Mouse (Mus musculus): ENCODE data around the gene Gm6993. TPM values are rescaled to one million over a fixed set of nuclear protein-coding genes. Genes with fewer than 3 reads are reported as not detected.

Gene Gm6993
- polyA plus RNA-seq, 1 experiment, result not detected

GRCm38 (mm10) chr12:31244001-31244400 lies 3.4 kb downstream of the Gm6993 start:
- Histone ChIP-seq H3K4me1 (ENCODE audit: control insufficient read depth, insufficient read depth, low read length) (no peaks in the 10 kb centered on the region), H3K4me3 (ENCODE audit: low read depth, low read length) (no peak overlapping the region), H3K9ac (ENCODE audit: low read depth, poor library complexity, severe bottlenecking) (no peak overlapping the region), H3K27me3 (ENCODE audit: control insufficient read depth, insufficient read depth, low read length, poor library complexity, severe bottlenecking) (no peaks in the 10 kb centered on the region), H3K9me3 (replicated peaks; ENCODE audit: control insufficient read depth, insufficient read depth, low read length, poor library complexity, severe bottlenecking) (no peaks in the 10 kb centered on the region), H3K36me3 (ENCODE audit: control insufficient read depth, insufficient read depth, low read length, poor library complexity, severe bottlenecking) (no peaks in the 10 kb centered on the region), H3K27ac (ENCODE audit: insufficient read depth, low read length) (no peak overlapping the region)
- no peak for TF ChIP-seq CTCF (IDR thresholded peaks at IDR 0.05; ENCODE audit: low read depth, low read length)
- TF ChIP-seq EP300 (IDR thresholded peaks at IDR 0.05; ENCODE audit: insufficient read depth, low read depth, low read length), result no peak
- no peak for TF ChIP-seq POLR2A (IDR thresholded peaks at IDR 0.05; ENCODE audit: insufficient read depth, low read length)

GRCm38 (mm10) chr12:31244691-31245090 lies 4.1 kb downstream of the Gm6993 start:
- Histone ChIP-seq H3K4me3 (ENCODE audit: low read depth, low read length) (no peak overlapping the region), H3K36me3 (ENCODE audit: control insufficient read depth, insufficient read depth, low read length, poor library complexity, severe bottlenecking) (no peaks in the 10 kb centered on the region), H3K9me3 (replicated peaks; ENCODE audit: control insufficient read depth, insufficient read depth, low read length, poor library complexity, severe bottlenecking) (no peaks in the 10 kb centered on the region), H3K27me3 (ENCODE audit: control insufficient read depth, insufficient read depth, low read length, poor library complexity, severe bottlenecking) (no peaks in the 10 kb centered on the region), H3K27ac (ENCODE audit: insufficient read depth, low read length) (no peak overlapping the region), H3K9ac (ENCODE audit: low read depth, poor library complexity, severe bottlenecking) (no peak overlapping the region), H3K4me1 (ENCODE audit: control insufficient read depth, insufficient read depth, low read length) (no peaks in the 10 kb centered on the region)
- TF ChIP-seq CTCF (IDR thresholded peaks at IDR 0.05; ENCODE audit: low read depth, low read length) (no peak), POLR2A (IDR thresholded peaks at IDR 0.05; ENCODE audit: insufficient read depth, low read length) (no peak), EP300 (IDR thresholded peaks at IDR 0.05; ENCODE audit: insufficient read depth, low read depth, low read length) (no peak)

DNA sequence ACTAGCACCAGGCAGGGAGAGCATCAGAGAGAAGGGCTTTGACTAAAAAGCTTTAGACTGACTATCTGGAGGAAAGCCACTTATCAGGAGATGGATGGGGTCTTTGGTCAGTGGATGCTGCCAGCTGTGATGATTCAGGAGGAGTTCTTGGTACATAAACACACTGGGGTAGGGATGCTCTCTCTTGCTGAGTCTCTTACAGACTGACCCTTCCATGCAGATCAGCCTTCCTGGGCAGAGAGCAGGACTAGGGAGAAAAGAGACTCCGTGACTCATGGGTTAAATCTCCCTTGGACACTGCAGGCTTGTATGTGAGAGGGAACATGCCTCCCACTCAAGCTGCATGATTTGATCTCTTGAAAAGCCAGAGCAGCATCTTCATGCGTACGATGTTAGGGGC lies 5.6 kb downstream of the Gm6993 start:
- TF ChIP-seq CTCF (IDR thresholded peaks at IDR 0.05; ENCODE audit: low read depth, low read length), result no peak
- H3K27ac ChIP-seq (ENCODE audit: insufficient read depth, low read length), result no peak overlapping the region

GRCm38 (mm10) chr12:31246615-31247014 lies 6.0 kb downstream of the Gm6993 start:
- no peak overlapping the region for H3K27ac ChIP-seq (ENCODE audit: insufficient read depth, low read length)
- H3K9ac ChIP-seq (ENCODE audit: low read depth, poor library complexity, severe bottlenecking), result no peak overlapping the region
- no peaks in the 10 kb centered on the region for H3K4me1 ChIP-seq (ENCODE audit: control insufficient read depth, insufficient read depth, low read length)
- no peaks in the 10 kb centered on the region for H3K36me3 ChIP-seq (ENCODE audit: control insufficient read depth, insufficient read depth, low read length, poor library complexity, severe bottlenecking)
- TF ChIP-seq EP300 (IDR thresholded peaks at IDR 0.05; ENCODE audit: insufficient read depth, low read depth, low read length) (no peak), CTCF (IDR thresholded peaks at IDR 0.05; ENCODE audit: low read depth, low read length) (no peak), POLR2A (IDR thresholded peaks at IDR 0.05; ENCODE audit: insufficient read depth, low read length) (no peak)
- H3K9me3 ChIP-seq (replicated peaks; ENCODE audit: control insufficient read depth, insufficient read depth, low read length, poor library complexity, severe bottlenecking), result no peaks in the 10 kb centered on the region
- no peak overlapping the region for H3K4me3 ChIP-seq (ENCODE audit: low read depth, low read length)
- no peaks in the 10 kb centered on the region for H3K27me3 ChIP-seq (ENCODE audit: control insufficient read depth, insufficient read depth, low read length, poor library complexity, severe bottlenecking)

More for the DNA sequence above, 5.6 kb downstream of the Gm6993 start:
- Histone ChIP-seq H3K4me3 (ENCODE audit: low read depth, low read length) (no peak overlapping the region), H3K9me3 (replicated peaks; ENCODE audit: control insufficient read depth, insufficient read depth, low read length, poor library complexity, severe bottlenecking) (no peaks in the 10 kb centered on the region), H3K27me3 (ENCODE audit: control insufficient read depth, insufficient read depth, low read length, poor library complexity, severe bottlenecking) (no peaks in the 10 kb centered on the region), H3K4me1 (ENCODE audit: control insufficient read depth, insufficient read depth, low read length) (no peaks in the 10 kb centered on the region), H3K36me3 (ENCODE audit: control insufficient read depth, insufficient read depth, low read length, poor library complexity, severe bottlenecking) (no peaks in the 10 kb centered on the region), H3K9ac (ENCODE audit: low read depth, poor library complexity, severe bottlenecking) (no peak overlapping the region)

DNA sequence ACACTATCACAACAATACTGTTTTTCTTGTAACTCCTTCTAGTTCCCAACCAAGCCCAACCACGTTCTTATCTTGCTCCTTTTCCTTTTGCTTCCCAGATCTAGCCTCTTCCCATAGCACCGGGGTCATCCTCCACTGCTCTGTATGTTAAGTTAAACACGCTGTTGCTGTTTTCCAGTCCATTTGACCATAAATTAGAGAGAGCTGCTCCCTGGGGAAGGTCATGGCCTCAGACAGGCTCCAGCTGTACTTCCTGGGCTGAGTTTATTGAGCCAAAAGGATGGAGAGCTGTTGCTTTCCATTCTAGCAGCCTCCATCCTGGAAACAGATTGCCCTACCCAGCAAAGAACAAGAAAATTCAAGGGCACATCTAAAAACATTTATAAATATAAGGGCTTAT lies 7.6 kb downstream of the Gm6993 start:
- no peaks in the 10 kb centered on the region for H3K36me3 ChIP-seq (ENCODE audit: control insufficient read depth, insufficient read depth, low read length, poor library complexity, severe bottlenecking)
- TF ChIP-seq EP300 (IDR thresholded peaks at IDR 0.05; ENCODE audit: insufficient read depth, low read depth, low read length) (no peak), CTCF (IDR thresholded peaks at IDR 0.05; ENCODE audit: low read depth, low read length) (no peak), POLR2A (IDR thresholded peaks at IDR 0.05; ENCODE audit: insufficient read depth, low read length) (no peak)
- no peak overlapping the region for H3K27ac ChIP-seq (ENCODE audit: insufficient read depth, low read length)
- no peak overlapping the region for H3K9ac ChIP-seq (ENCODE audit: low read depth, poor library complexity, severe bottlenecking)
- H3K9me3 ChIP-seq (replicated peaks; ENCODE audit: control insufficient read depth, insufficient read depth, low read length, poor library complexity, severe bottlenecking), result no peaks in the 10 kb centered on the region
- no peaks in the 10 kb centered on the region for H3K4me1 ChIP-seq (ENCODE audit: control insufficient read depth, insufficient read depth, low read length)
- H3K4me3 ChIP-seq (ENCODE audit: low read depth, low read length), result no peak overlapping the region
- H3K27me3 ChIP-seq (ENCODE audit: control insufficient read depth, insufficient read depth, low read length, poor library complexity, severe bottlenecking), result no peaks in the 10 kb centered on the region

DNA sequence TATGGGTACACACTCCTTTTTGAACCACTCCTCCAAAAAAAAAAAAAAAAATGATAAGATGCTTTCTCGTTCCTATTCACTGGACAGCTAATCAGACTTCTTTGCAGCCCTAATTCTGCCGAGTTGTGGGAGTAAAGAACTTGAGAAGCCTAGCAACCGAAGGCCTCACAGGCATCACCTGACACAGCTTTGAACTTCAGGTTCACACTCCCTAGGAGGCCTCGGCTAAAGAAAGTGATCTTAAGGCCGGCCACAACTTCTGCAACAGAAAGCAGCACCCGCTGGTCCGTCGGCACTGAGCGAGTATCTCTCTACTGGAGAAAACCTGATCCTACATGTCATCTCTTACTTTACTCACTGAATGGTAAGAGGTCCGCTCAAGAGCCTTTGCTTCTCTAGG lies 8.1 kb downstream of the Gm6993 start:
- Histone ChIP-seq H3K27me3 (ENCODE audit: control insufficient read depth, insufficient read depth, low read length, poor library complexity, severe bottlenecking) (no peaks in the 10 kb centered on the region), H3K27ac (ENCODE audit: insufficient read depth, low read length) (no peak overlapping the region)
- TF ChIP-seq EP300 (IDR thresholded peaks at IDR 0.05; ENCODE audit: insufficient read depth, low read depth, low read length) (no peak), POLR2A (IDR thresholded peaks at IDR 0.05; ENCODE audit: insufficient read depth, low read length) (no peak), CTCF (IDR thresholded peaks at IDR 0.05; ENCODE audit: low read depth, low read length) (no peak)

More for the DNA sequence above, 8.1 kb downstream of the Gm6993 start:
- Histone ChIP-seq H3K9me3 (replicated peaks; ENCODE audit: control insufficient read depth, insufficient read depth, low read length, poor library complexity, severe bottlenecking) (no peaks in the 10 kb centered on the region), H3K9ac (ENCODE audit: low read depth, poor library complexity, severe bottlenecking) (no peak overlapping the region), H3K36me3 (ENCODE audit: control insufficient read depth, insufficient read depth, low read length, poor library complexity, severe bottlenecking) (no peaks in the 10 kb centered on the region), H3K4me1 (ENCODE audit: control insufficient read depth, insufficient read depth, low read length) (no peaks in the 10 kb centered on the region), H3K4me3 (ENCODE audit: low read depth, low read length) (no peak overlapping the region)

Data from ES-Bruce4 (cell line).